Mouse (Mus musculus) erythroblast, embryonic 14.5 days (primary cell): Measurements from ENCODE around the gene Wdr75.

Experiments used
- GATA1 ChIP-seq: IDR thresholded peaks from 2 replicates; pipeline ENCODE4 v1.6.1; 2012; ENCODE audit warnings: low read length, inconsistent platforms, mixed read lengths
- TAL1 ChIP-seq: IDR thresholded peaks from 3 replicates; pipeline ENCODE4 v1.6.1; 2012; ENCODE audit warnings: low read length, inconsistent platforms, mixed read lengths

- TF ChIP-seq TAL1 (no peak), GATA1 (no peak)
These were observed 39.1 kb upstream of the Wdr75 start for GRCm38 (mm10) chr1:45755902-45756301.
